Mouse (Mus musculus): ENCODE data around the gene Coq10b. TPM values are rescaled to one million over a fixed set of nuclear protein-coding genes. Genes with fewer than 3 reads are reported as not detected.
A peak's percentile ranks its signal among the peaks of the same experiment; 100 is the strongest.
"Not testable (repeated sequence)": the region's sequence is repeated elsewhere in the genome, so short reads cannot be mapped to it uniquely, and the experiment has no call there.

Coq10b gene
- 24.1 and 26.6 TPM in 2 replicates for polyA plus RNA-seq (2016; fragmentation: Nextera tagmentation; extraction: Ambion mirVana)

DNA sequence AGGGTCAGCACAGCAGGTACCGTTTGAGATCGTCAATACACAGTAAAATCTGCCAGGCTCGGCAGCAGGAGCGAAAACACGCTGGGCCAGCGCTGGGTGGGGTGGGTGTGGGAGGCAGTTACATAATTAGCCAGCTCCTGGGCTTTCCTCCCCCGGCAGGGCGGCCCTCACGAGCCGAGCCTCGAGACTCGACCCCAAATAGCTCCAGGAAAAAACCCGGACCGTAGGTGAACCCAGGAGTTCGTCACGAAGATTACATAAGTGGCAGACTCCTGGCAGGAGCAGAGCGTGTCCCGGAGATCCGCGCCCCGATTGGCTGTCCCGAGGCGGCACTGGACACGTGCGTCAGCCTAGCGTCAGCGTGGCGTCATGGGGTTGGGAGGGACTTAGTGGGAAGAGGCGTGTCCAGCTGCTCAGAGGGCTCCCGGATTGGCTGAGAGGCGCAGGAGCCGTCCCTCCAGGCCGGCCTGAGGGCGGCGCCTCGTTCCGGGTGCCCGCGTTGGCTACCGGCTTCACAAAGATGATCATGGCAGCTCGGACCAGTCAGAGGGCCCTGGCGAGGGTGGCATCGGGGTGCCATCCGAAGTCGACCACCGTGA is at the start of gene Coq10b:
Gene Coq10b (plus strand): TSS at position 416 of the 599 bp plus-strand sequence.
- Histone ChIP-seq H3K27me3 (ENCODE audit: insufficient read depth, poor library complexity, severe bottlenecking) (no peaks in the 10 kb centered on the region), H3K9me3 (no peaks in the 10 kb centered on the region), H3K4me3 (peak within 1 kb of the TSS; percentile 90), H3K36me3 (peaks cover 14% of the 10 kb centered on the region; the same call in 1 of the 2 replicates), H3K27ac (peak within 1 kb of the TSS; percentile 91), H3K4me1 (0 out of 2 replicates have a peak, but pooled peaks cover 2% of the 10 kb centered on the region)
- under 1% methylated on average over 46 of the region's 46 CpGs for WGBS
- DNase-seq (ENCODE audit: low spot score): peak; percentile 100

DNA sequence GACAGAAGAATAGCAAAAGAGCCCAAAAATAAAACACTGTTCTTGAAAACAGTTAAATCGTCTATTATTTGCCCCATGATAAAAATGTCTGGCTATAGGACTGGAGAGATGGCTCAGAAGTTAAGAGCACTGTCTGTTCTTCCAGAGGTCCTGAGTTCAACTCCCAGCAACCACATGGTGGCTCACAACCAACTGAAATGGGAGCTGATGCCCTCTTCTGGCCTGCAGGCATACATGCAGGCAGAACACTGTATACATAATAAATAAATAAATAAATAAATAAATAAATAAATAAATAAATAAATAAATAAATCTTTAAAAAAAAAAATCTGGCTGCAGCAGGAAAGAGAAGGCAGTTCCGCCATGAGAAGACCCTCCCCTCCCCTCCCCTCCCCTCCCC is 44.3 kb upstream of the Coq10b start:
- H3K9me3 ChIP-seq; H3K27me3 ChIP-seq (ENCODE audit: insufficient read depth, poor library complexity, severe bottlenecking); DNase-seq (ENCODE audit: low spot score); H3K4me3 ChIP-seq; H3K4me1 ChIP-seq; H3K27ac ChIP-seq: not testable (repeated sequence)
- 85% methylated on average over 2 of the region's 2 CpGs for WGBS
- peaks cover 94% of the 10 kb centered on the region for H3K36me3 ChIP-seq

DNA sequence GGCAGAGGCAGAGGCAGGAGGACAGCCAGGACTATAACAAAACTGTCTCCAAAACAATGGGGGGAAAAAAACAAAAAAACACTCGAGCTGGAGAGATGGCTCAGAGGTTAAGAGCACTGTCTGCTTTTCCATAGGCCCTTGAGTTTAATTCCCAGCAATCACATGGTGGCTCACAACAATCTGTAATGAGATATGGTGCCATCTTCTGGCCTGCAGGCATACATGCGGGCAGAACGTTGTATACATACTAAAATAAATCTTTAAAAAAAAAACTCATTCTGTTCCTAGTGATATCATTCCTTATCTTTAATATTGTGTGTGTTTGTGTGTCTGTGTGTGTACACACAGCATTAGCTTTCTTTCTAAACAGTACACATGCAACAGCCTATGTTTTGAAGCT is 40.1 kb upstream of the Coq10b start:
- Histone ChIP-seq H3K9me3 (no peaks in the 10 kb centered on the region), H3K4me3 (no peak overlapping the region), H3K36me3 (peaks cover 93% of the 10 kb centered on the region), H3K27ac (no peak overlapping the region), H3K4me1 (no peaks in the 10 kb centered on the region), H3K27me3 (ENCODE audit: insufficient read depth, poor library complexity, severe bottlenecking) (no peaks in the 10 kb centered on the region)
- no peak for DNase-seq (ENCODE audit: low spot score)
- WGBS: 77% methylated on average over 3 of the region's 3 CpGs

DNA sequence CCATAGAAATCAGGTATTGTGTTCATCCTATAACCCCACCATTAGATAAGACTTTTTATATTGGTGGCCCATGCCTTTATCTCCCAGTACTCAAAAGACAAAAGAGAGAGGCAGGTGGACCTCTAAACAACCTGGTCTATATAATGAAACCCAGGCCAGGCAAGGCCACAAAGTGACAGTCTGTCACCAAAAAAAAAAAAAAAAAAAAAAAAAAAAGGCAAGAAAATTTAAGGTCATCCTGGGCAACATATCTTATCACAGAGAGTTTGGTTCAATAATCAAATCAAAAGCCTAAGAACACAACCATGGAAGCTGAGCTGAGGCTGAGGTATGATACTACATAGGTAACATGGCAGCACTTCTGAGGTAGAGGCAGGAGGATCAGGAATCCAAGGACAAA is 30.7 kb upstream of the Coq10b start:
- H3K4me1 ChIP-seq: no peaks in the 10 kb centered on the region; the same call in 1 of the 2 replicates
- H3K4me3 ChIP-seq: no peak overlapping the region
- H3K36me3 ChIP-seq: peaks cover 34% of the 10 kb centered on the region
- no peaks in the 10 kb centered on the region for H3K27me3 ChIP-seq (ENCODE audit: insufficient read depth, poor library complexity, severe bottlenecking)
- H3K27ac ChIP-seq: no peak overlapping the region
- H3K9me3 ChIP-seq: no peaks in the 10 kb centered on the region
- DNase-seq (ENCODE audit: low spot score): no peak

DNA sequence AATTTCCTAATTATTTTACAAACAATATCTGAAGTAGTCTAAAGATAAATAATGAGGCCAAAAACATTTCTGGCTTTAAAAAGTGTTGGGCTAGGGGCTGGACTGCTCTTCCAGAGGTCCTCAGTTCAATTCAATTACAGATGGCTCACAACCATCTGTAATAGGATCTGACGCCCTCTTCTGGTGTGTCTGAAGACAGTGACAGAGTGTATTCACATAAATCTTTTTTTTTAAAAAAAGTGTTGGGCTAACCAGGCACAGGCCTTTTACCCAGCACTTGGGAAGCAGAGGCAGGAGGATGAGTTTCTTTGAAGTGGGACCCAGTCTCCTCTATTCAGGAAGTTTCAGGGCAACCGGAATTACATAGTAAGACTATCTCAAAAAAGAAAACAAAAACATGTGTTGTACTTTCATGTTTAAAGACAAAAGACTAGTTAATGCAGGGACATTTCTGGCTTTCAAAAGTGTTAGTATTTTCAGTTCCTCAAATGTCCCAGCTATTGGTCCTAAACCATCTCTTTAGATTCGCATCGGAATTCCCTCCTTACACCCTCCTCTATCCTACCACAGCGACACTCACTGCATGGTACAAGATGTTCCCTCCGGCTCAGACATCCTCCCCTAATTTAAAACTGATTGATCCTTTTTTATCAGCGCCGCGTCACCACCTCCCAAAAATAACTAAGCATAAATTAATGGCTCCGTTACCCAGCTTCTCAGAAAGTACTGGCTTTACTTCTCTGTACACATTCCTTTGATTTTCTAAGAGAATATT is 26.7 kb upstream of the Coq10b start:
- Histone ChIP-seq H3K36me3 (peaks cover 8% of the 10 kb centered on the region; the same call in 1 of the 2 replicates), H3K27ac (peak overlapping the region; percentile 98), H3K4me1 (no peaks in the 10 kb centered on the region; the same call in 1 of the 2 replicates), H3K27me3 (ENCODE audit: insufficient read depth, poor library complexity, severe bottlenecking) (no peaks in the 10 kb centered on the region), H3K4me3 (peak overlapping the region; percentile 88), H3K9me3 (no peaks in the 10 kb centered on the region)
- 11% methylated on average over 10 of the region's 10 CpGs for WGBS
- no peak for DNase-seq (ENCODE audit: low spot score)

DNA sequence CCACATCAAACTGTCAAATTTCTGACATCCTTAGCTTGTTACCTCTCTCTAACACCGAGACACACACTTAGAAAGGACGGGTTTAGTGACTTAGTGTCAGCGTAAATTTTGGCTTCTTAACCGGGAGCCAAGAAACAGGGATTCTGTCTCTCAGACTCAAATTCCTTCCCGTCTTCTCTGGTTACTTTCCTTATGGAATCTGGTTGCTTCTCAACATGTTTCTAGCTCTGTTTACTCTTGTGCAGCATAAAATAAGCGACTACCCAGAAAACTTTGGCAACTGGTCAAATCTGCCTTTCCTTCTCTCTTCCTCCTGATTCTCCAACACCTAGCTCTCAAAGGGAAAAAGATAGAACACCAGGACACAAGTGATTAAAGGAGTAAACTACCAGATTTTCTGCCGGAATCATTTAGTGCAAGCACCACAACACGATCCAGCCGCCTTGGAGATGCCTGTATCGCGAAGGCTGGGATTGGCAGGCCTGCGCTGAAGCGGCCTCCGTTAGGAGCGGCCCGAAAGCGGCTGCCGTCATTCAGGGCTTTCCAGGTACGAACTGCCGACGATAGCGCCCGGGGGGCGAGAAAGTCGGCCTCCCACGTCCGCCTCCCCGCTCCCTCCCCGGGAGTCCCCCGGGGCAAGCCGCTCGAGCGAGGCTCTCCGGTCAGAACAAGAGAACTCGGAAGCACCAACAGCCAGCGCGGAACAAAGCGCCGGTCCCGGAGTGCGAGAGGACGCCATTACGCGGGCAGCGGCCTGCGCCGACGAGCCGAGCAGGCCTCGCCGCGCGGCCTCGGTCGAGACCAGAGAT is 25.9 kb upstream of the Coq10b start:
- Histone ChIP-seq H3K9me3 (no peaks in the 10 kb centered on the region), H3K36me3 (peaks cover 8% of the 10 kb centered on the region; the same call in 1 of the 2 replicates), H3K4me3 (peak overlapping the region; percentile 88), H3K4me1 (no peaks in the 10 kb centered on the region; the same call in 1 of the 2 replicates), H3K27ac (peak overlapping the region; percentile 98), H3K27me3 (ENCODE audit: insufficient read depth, poor library complexity, severe bottlenecking) (no peaks in the 10 kb centered on the region)
- WGBS: 0% methylated on average over 55 of the region's 55 CpGs
- DNase-seq (ENCODE audit: low spot score): no peak

DNA sequence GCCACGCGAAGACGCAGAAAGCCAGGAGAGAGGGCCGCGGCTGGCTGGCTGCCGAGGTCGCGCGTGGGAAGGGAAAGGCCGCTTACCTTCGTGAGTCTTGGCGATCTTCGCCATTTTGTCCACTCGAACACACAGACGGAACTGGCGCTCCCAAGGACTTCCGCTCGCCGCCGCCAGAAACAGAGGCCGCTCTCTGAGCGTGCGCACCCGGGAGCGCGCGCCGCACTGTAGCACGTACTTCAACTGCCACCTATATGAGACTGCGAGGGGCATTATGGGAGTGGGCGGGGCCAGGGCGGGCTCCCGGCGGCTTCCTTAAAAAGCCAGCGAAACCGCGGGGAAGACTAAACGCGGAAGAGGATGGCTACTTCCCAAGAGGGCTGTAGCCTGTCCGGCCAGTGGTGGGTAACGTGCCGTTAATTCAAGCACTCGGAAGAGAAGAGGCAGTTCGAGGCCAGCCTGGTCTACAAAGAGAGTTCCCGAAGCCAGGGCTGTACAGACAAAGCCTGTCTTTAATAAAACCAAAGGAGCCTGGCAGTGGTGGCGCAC is 25.2 kb upstream of the Coq10b start, which contains the start of gene Sf3b1:
Gene Sf3b1 (minus strand): TSS at position 229 of the 549 bp plus-strand sequence.
- peak within 1 kb of the TSS; percentile 98 for H3K27ac ChIP-seq
- H3K9me3 ChIP-seq: no peaks in the 10 kb centered on the region
- peak; percentile 99 for DNase-seq (ENCODE audit: low spot score)
- H3K36me3 ChIP-seq: peaks cover 8% of the 10 kb centered on the region; the same call in 1 of the 2 replicates
- 2% methylated on average over 46 of the region's 46 CpGs for WGBS
- H3K27me3 ChIP-seq (ENCODE audit: insufficient read depth, poor library complexity, severe bottlenecking): no peaks in the 10 kb centered on the region
- H3K4me1 ChIP-seq: no peaks in the 10 kb centered on the region; the same call in 1 of the 2 replicates
- H3K4me3 ChIP-seq: peak within 1 kb of the TSS; percentile 88

DNA sequence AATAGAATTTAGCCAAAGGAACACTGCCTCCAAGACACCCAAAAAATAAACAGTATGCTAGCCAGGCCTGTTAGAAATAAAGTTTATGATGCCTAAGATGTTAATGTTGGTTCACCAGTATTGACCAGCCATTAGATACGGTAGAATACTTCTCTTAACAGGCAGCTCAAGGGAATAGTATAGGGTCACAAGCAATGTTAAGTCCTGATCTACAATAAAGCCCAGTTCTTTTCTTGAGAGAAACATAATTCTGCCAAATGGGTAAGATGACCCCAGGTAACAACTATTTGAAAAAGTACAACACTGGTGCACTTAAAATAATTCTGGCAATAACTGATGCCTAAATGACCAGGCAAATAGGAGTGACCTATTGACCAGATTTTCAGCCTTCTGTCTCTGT is 24.6 kb upstream of the Coq10b start:
- Histone ChIP-seq H3K36me3 (0 out of 2 replicates have a peak, but pooled peaks cover 5% of the 10 kb centered on the region), H3K9me3 (no peaks in the 10 kb centered on the region), H3K4me3 (peak overlapping the region; percentile 88), H3K27me3 (ENCODE audit: insufficient read depth, poor library complexity, severe bottlenecking) (no peaks in the 10 kb centered on the region), H3K27ac (peak overlapping the region; percentile 98; the same call in 1 of the 2 replicates), H3K4me1 (no peaks in the 10 kb centered on the region; the same call in 1 of the 2 replicates)
- WGBS: 91% methylated on average over 1 of the region's 1 CpGs
- DNase-seq (ENCODE audit: low spot score): no peak

DNA sequence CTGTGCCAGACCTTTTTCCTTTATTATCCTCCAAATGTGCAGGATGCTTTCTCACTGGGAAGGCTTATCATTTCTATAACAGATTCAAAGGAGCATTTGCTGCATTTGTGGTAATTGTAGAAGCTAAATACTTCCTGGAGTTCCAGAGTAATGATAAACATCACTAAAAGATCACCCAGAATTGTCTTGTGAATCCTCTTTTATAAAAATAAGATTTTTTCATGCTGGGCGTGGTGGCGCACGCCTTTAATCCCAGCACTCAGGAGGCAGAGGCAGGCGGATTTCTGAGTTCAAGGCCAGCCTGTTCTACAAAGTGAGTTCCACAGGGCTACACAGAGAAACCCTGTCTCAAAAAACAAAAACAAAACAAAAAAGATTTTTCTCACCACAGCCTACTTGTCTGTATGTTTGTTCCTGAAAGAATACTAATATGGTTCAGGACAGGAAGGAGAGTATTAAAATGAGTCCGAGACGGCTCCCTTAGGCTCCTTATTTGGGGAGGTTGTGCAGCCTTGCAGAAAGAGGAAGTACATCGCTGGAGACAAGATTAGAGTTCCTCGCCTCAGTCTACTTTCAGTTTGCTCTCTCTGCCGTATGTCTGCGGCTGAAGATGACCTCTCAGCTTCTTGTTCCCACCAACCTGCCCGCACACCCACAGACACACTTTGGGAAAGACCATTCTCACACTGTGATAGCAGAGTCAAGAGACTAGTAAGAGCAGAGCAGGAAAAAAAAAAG is 23.9 kb upstream of the Coq10b start:
- no peak overlapping the region for H3K4me3 ChIP-seq
- no peaks in the 10 kb centered on the region for H3K9me3 ChIP-seq
- WGBS: 68% methylated on average over 11 of the region's 11 CpGs
- no peak for DNase-seq (ENCODE audit: low spot score)
- H3K36me3 ChIP-seq: 0 out of 2 replicates have a peak, but pooled peaks cover 5% of the 10 kb centered on the region
- H3K4me1 ChIP-seq: no peaks in the 10 kb centered on the region; the same call in 1 of the 2 replicates
- no peaks in the 10 kb centered on the region for H3K27me3 ChIP-seq (ENCODE audit: insufficient read depth, poor library complexity, severe bottlenecking)
- H3K27ac ChIP-seq: peak overlapping the region; percentile 42; the same call in 1 of the 2 replicates

DNA sequence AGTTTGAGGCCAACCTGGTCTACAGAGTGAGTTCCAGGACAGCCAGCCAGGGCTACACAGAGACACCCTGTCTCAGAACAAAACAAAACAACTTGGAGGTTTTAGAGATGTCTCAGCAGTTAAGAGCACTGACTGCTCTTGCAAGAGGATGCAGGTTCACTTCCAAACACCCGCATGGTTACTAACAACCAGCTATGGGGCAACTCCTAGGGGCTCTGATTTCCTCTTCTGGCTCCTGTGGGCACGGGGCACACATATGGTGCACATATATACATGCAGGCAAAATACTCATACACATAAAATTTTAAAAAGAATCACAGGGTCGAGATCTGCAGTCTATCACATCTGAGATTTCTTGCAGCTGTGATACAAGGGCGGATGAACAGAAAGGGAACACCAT is 23.1 kb upstream of the Coq10b start:
- WGBS: 74% methylated on average over 4 of the region's 4 CpGs
- no peak overlapping the region for H3K4me3 ChIP-seq
- H3K4me1 ChIP-seq: no peaks in the 10 kb centered on the region; the same call in 1 of the 2 replicates
- no peaks in the 10 kb centered on the region for H3K27me3 ChIP-seq (ENCODE audit: insufficient read depth, poor library complexity, severe bottlenecking)
- H3K36me3 ChIP-seq: 0 out of 2 replicates have a peak, but pooled peaks cover 5% of the 10 kb centered on the region
- DNase-seq (ENCODE audit: low spot score): no peak
- H3K27ac ChIP-seq: peak overlapping the region; percentile 42; the same call in 1 of the 2 replicates
- no peaks in the 10 kb centered on the region for H3K9me3 ChIP-seq

DNA sequence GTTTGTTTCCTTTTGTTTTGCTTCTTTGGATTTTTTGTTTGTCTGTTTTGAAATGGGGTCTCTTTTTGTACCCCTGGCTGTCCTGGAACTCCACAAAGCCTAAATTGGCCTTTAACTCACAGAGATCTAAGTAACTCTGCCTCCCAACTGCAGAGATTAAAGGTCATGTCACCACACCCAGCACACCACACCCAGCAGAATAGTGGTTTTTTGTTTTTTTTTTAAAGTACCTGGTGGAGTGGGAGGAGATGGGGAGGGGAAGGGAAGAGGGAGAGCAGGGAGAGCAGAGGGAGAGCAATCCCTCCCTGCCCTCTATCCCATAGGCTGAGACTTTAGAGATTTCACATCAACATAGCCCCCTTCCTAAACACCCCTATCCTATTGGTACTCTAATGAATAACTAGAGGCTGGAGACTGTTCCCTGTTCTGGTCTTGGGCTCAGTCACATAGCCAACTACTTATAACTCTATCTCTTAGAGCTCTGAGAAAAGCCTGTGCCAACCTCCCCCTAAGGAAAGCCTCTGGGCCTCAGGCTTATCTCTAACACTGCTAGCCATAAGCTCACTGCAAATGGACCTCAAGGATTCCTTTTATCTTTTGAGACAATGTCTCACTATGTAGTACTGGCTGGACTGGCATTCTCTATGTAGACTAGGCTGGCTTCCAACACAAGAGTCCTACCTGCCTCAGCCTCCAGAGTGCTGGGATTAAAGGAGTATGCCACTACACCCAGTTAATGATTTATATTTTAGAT is 21.4 kb upstream of the Coq10b start:
- H3K36me3 ChIP-seq: no peaks in the 10 kb centered on the region
- H3K4me3 ChIP-seq: no peak overlapping the region
- no peaks in the 10 kb centered on the region for H3K9me3 ChIP-seq
- no peaks in the 10 kb centered on the region for H3K4me1 ChIP-seq
- no peak overlapping the region for H3K27ac ChIP-seq
- no peak for DNase-seq (ENCODE audit: low spot score)
- H3K27me3 ChIP-seq (ENCODE audit: insufficient read depth, poor library complexity, severe bottlenecking): no peaks in the 10 kb centered on the region

Data from heart, embryonic 10.5 days (tissue).